Mouse (Mus musculus) bone marrow, adult 2 months (tissue): ENCODE results near the gene Cap2. TPM values are rescaled to one million over a fixed set of nuclear protein-coding genes. Genes with fewer than 3 reads are reported as not detected.

Source experiments
- H3K27ac ChIP-seq: fragments of 200-500 bp; 2 replicates; pipeline ENCODE4 v1.5.1; 2012; ENCODE audit warnings: low read depth, mild to moderate bottlenecking, control low read depth, inconsistent platforms, low read length; ENCODE audit not compliant: control insufficient read depth, poor library complexity, insufficient read depth
- H3K4me1 ChIP-seq: fragments of 200-500 bp; 2 replicates; pipeline ENCODE4 v1.6.1; 2011; ENCODE audit warnings: low read length; ENCODE audit not compliant: control insufficient read depth, insufficient read depth
- H3K4me3 ChIP-seq: fragments of 200-500 bp; replicated peaks from 2 replicates; pipeline ENCODE3; 2011; ENCODE audit warnings: mild to moderate bottlenecking, low read depth, low read length, control low read depth; ENCODE audit not compliant: control insufficient read depth
- CTCF ChIP-seq: fragments of 200-500 bp; IDR thresholded peaks from 2 replicates; pipeline ENCODE4 v1.5.1; 2011; ENCODE audit warnings: low read length, control low read depth; ENCODE audit not compliant: control insufficient read depth, insufficient read depth
- POLR2A ChIP-seq: fragments of 200-500 bp; IDR thresholded peaks from 2 replicates; pipeline ENCODE4 v1.6.1; 2011; ENCODE audit warnings: low read depth, mild to moderate bottlenecking, control low read depth, low read length, borderline replicate concordance; ENCODE audit not compliant: control insufficient read depth
- WGBS: fragments of 180-500 bp; shearing (Covaris S2); methylation state at CpG from one replicate; pipeline ENCODE4 v1.1.7; 2018; 5-methylcytosine and 5-hydroxymethylcytosine counted together
- polyA plus RNA-seq: library from polyadenylated mRNA; stranded (reverse); fragments of >200 nt; gene quantifications from 2 replicates; pipeline ENCODE4 v1.2.4, GENCODE M21; 2011; ENCODE audit warnings: low replicate concordance; ENCODE audit not compliant: missing spikeins, insufficient read depth, insufficient read length

The Cap2 gene
- polyA plus RNA-seq, 1 experiment, result 3.4 TPM

- H3K4me3 ChIP-seq, result no peak overlapping the region
- H3K27ac ChIP-seq, result no peak overlapping the region
- no peak for TF ChIP-seq CTCF
- no peak for TF ChIP-seq POLR2A
- 80% methylated on average over 4 of the region's 4 CpGs for WGBS
- no peaks in the 10 kb centered on the region; the same call in 1 of the 2 replicates for H3K4me1 ChIP-seq
Measured at GRCm38 (mm10) chr13:46653671-46654070, 152.0 kb downstream of the Cap2 start.

GRCm38 (mm10) chr13:46654566-46654965 lies 152.9 kb downstream of the Cap2 start:
- TF ChIP-seq CTCF (no peak), POLR2A (no peak)
- Histone ChIP-seq H3K4me3 (no peak overlapping the region), H3K27ac (no peak overlapping the region), H3K4me1 (no peaks in the 10 kb centered on the region; the same call in 1 of the 2 replicates)
- 77% methylated on average over 5 of the region's 5 CpGs for WGBS

- no peak for TF ChIP-seq CTCF
- TF ChIP-seq POLR2A, result no peak
- Histone ChIP-seq H3K4me1 (no peaks in the 10 kb centered on the region; the same call in 1 of the 2 replicates), H3K27ac (no peak overlapping the region), H3K4me3 (no peak overlapping the region)
- 88% methylated on average over 5 of the region's 5 CpGs for WGBS
Measured at GRCm38 (mm10) chr13:46659211-46659610, 157.6 kb downstream of the Cap2 start.

GRCm38 (mm10) chr13:46663461-46663964 lies 161.9 kb downstream of the Cap2 start:
- H3K27ac ChIP-seq, result no peak overlapping the region
- TF ChIP-seq POLR2A, result no peak
- TF ChIP-seq CTCF, result no peak
- no peak overlapping the region for H3K4me3 ChIP-seq
- H3K4me1 ChIP-seq, result no peaks in the 10 kb centered on the region
- WGBS, result 43% methylated on average over 4 of the region's 4 CpGs

GRCm38 (mm10) chr13:46669048-46669619 lies 167.5 kb downstream of the Cap2 start, which contains the start of gene Fam8a1:
Gene Fam8a1 (plus strand): TSS chr13:46669522.
- TF ChIP-seq POLR2A (peak; percentile 72; the same call in 1 of the 2 replicates), CTCF (0 out of 2 replicates have a peak, but pooled peaks have one; percentile 2)
- Histone ChIP-seq H3K27ac (peak within 1 kb of the TSS; percentile 91), H3K4me1 (no peaks in the 10 kb centered on the region), H3K4me3 (peak within 1 kb of the TSS; percentile 92)
- WGBS, result 1% methylated on average over 46 of the region's 46 CpGs

- WGBS, result 1% methylated on average over 86 of the region's 96 CpGs
- Histone ChIP-seq H3K4me1 (no peaks in the 10 kb centered on the region), H3K27ac (peak overlapping the region; percentile 91), H3K4me3 (peak overlapping the region; percentile 92)
- TF ChIP-seq CTCF (no peak), POLR2A (no peak)
Measured at GRCm38 (mm10) chr13:46669620-46670271, 168.1 kb downstream of the Cap2 start.

GRCm38 (mm10) chr13:46670514-46670913 lies 168.9 kb downstream of the Cap2 start:
- Histone ChIP-seq H3K27ac (no peak overlapping the region), H3K4me1 (no peaks in the 10 kb centered on the region), H3K4me3 (no peak overlapping the region)
- WGBS, result 43% methylated on average over 9 of the region's 9 CpGs
- TF ChIP-seq POLR2A (no peak), CTCF (no peak)

GRCm38 (mm10) chr13:46674601-46675000 lies 173.0 kb downstream of the Cap2 start:
- no peak for TF ChIP-seq CTCF
- Histone ChIP-seq H3K4me3 (no peak overlapping the region), H3K4me1 (no peaks in the 10 kb centered on the region), H3K27ac (no peak overlapping the region)
- 57% methylated on average over 2 of the region's 2 CpGs for WGBS

- no peak overlapping the region for H3K27ac ChIP-seq
- H3K4me1 ChIP-seq, result no peaks in the 10 kb centered on the region
- no peak for TF ChIP-seq POLR2A
- TF ChIP-seq CTCF, result no peak
- WGBS, result 68% methylated on average over 4 of the region's 4 CpGs
- H3K4me3 ChIP-seq, result no peak overlapping the region
Measured at GRCm38 (mm10) chr13:46677721-46678120, 176.1 kb downstream of the Cap2 start.
